Mouse (Mus musculus): Measurements from ENCODE around the gene Pzp. TPM values are rescaled to one million over a fixed set of nuclear protein-coding genes. Genes with fewer than 3 reads are reported as not detected.

Pzp gene
- polyA plus RNA-seq, 1 experiment from 2014 or later, result 0.10 TPM

DNA sequence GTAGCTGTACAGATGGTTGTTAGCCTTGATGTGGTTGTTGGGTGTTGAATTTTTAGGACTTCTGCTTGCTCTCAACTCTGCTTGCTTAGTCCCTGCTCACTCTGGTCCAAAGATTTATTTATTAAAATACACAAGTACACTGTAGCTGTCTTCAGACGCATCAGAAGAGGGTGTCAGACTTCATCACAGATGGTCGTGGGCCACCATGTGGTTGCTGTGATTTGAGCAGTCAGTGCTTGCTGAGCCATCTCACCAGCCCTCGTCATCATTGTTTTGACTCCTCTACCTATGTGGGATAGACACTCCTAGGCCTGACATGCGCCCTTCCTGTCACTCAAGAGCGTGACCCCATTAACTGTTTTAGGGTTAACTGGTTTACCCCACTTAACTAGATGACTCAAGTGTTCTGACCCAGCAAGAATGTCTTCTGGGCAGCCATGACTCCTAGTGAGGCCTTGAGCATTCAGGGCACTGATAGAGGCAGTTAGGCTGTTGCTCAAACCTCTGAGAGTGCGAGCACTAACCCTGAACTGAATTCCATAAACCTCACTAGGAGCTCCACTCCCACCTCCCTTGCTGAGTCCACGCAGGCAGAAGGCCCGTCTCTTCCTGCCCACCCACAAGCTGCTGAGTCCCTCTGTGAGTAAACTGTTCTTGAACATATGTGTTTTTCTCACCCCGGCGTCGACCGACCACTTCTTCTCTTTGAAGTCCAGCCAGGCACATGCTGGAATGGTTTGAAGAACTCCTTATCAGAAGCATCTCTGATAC is 70.5 kb downstream of the Pzp start:
- H3K9ac ChIP-seq (replicated peaks; ENCODE audit: low read depth, low read length), result no peak overlapping the region
- H3K9me3 ChIP-seq (ENCODE audit: control insufficient read depth, low read depth, low read length), result no peaks in the 10 kb centered on the region
- no peak overlapping the region for H3K4me3 ChIP-seq (ENCODE audit: low read depth, low read length)
- H3K27ac ChIP-seq (ENCODE audit: low read length), result no peak overlapping the region
- no peak overlapping the region for H3K4me2 ChIP-seq (replicated peaks; ENCODE audit: low read depth, low read length)
- no peaks in the 10 kb centered on the region for H3K36me3 ChIP-seq (ENCODE audit: control insufficient read depth, insufficient read depth, low read length)
- ATAC-seq (ENCODE audit: insufficient number of reproducible peaks, insufficient read depth, low FRiP score, low read depth), result no peak
- WGBS, result 72% methylated on average over 12 of the region's 12 CpGs
- no peaks in the 10 kb centered on the region for H3K27me3 ChIP-seq (ENCODE audit: control insufficient read depth, insufficient read depth, low read length)
- H3K4me1 ChIP-seq (ENCODE audit: control insufficient read depth, insufficient read depth, low read length), result no peaks in the 10 kb centered on the region

DNA sequence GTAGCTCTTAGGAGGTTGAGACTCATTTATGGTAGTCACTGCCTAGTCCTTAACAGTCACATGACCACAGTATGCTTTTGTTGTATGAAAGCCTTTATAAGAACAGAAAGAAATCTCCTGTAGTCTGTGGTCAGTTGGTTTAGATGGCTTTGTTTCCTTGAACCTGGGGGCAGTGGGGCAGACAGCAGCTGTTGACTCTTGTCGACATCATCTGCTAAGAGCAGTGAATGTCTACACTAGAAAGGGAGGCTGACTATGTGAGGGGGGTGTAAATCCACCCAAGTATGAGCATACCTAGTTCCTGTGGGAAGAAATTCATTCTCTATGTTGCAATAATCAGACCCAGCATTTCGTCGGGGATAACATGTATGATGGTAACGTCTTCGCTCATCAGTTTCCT is 79.5 kb downstream of the Pzp start:
- Histone ChIP-seq H3K27me3 (ENCODE audit: control insufficient read depth, insufficient read depth, low read length) (no peaks in the 10 kb centered on the region), H3K9me3 (ENCODE audit: control insufficient read depth, low read depth, low read length) (no peaks in the 10 kb centered on the region), H3K36me3 (ENCODE audit: control insufficient read depth, insufficient read depth, low read length) (no peaks in the 10 kb centered on the region), H3K9ac (replicated peaks; ENCODE audit: low read depth, low read length) (no peak overlapping the region), H3K27ac (ENCODE audit: low read length) (no peak overlapping the region), H3K4me2 (replicated peaks; ENCODE audit: low read depth, low read length) (no peak overlapping the region), H3K4me1 (ENCODE audit: control insufficient read depth, insufficient read depth, low read length) (no peaks in the 10 kb centered on the region), H3K4me3 (ENCODE audit: low read depth, low read length) (no peak overlapping the region)
- no peak for ATAC-seq (ENCODE audit: insufficient number of reproducible peaks, insufficient read depth, low FRiP score, low read depth)
- 95% methylated on average over 5 of the region's 5 CpGs for WGBS

DNA sequence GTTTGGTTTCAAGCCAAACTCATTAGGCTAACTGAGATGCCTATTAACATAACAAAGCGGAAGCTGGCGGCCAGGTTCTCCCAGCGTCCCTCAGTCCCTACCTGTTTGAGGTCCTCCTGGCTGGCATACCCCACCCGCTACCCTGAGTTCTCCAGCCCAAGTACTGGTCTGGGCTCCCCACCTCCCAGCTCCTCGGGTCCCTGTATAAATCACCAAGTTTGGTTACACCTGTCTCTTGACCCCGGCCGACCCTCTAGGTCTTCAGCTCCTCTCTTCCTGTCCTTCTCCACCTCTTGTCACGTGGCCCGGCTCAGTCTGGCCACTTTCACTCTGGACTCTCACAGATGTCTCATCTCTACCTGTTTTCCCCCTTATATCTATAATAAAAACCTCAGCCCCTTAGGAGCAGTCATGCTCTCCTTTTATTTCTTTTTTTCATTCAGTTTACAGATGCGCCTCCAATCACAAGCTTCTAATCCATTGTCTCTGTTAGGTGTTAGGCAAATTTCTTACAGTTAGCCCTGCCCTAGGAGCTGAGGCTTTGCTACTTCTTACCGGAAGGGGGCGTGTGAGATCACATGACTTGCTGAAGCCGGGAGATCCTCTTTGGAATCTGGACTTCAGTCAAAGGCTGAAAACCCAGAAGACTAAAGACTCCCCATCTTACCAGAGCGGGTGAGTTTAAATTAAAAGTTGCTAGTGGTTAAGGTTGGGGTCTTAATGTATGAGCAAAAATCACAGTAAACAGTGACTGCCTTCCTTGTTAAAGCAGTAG is 80.6 kb downstream of the Pzp start:
- no peaks in the 10 kb centered on the region for H3K9me3 ChIP-seq (ENCODE audit: control insufficient read depth, low read depth, low read length)
- WGBS, result 13% methylated on average over 14 of the region's 14 CpGs
- peak overlapping the region; percentile 27 for H3K4me2 ChIP-seq (replicated peaks; ENCODE audit: low read depth, low read length)
- no peak overlapping the region for H3K27ac ChIP-seq (ENCODE audit: low read length)
- no peaks in the 10 kb centered on the region for H3K4me1 ChIP-seq (ENCODE audit: control insufficient read depth, insufficient read depth, low read length)
- H3K9ac ChIP-seq (replicated peaks; ENCODE audit: low read depth, low read length), result no peak overlapping the region
- no peak overlapping the region for H3K4me3 ChIP-seq (ENCODE audit: low read depth, low read length)
- ATAC-seq (ENCODE audit: insufficient number of reproducible peaks, insufficient read depth, low FRiP score, low read depth), result peak; percentile 59; the same call in 1 of the 2 replicates
- H3K27me3 ChIP-seq (ENCODE audit: control insufficient read depth, insufficient read depth, low read length), result no peaks in the 10 kb centered on the region
- H3K36me3 ChIP-seq (ENCODE audit: control insufficient read depth, insufficient read depth, low read length), result no peaks in the 10 kb centered on the region

DNA sequence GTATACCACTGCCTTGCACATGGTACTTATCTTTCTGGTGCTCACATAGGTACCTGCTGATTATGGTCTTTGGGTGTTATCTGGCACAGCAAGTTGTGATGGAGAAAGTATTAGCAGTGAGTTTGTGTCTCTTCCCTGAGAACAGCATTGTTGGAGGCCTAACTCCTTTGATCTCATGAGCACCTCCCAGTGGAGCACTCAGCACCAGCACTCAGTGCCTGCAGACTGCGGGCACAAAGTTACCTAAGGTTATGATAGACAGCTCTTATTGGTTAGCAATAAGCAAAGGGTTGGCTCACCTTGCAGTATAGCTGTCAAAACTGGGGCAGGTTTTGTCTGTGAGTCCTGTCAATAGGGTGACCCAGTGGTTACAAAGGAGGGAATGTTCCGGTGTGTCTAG is 86.3 kb downstream of the Pzp start:
- 92% methylated on average over 2 of the region's 2 CpGs for WGBS

DNA sequence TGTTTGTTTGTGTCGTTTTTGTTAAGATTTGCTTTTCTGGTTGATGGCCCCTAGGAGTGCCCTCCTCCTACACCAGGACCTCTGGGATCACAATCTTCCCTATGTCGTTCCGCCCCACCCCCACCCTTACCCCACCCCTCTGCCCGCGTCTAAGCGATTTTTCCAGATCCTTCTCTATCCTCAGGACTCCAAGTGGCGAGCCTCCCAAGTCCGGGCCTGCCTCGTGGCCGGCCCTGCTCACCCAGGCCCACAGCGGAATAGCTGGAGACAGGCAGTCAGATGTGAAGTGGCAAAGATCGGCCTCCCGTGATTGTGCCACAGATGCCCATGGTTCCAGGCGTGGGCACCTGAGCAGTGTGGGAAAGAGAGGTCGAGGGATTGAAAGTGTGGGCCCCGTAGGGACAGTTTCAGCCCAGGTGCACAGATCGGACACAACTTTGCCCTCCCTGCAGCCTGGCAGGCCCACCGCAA is 87.6 kb downstream of the Pzp start:
- Histone ChIP-seq H3K36me3 (ENCODE audit: control insufficient read depth, insufficient read depth, low read length) (peaks cover 20% of the 10 kb centered on the region), H3K4me1 (ENCODE audit: control insufficient read depth, insufficient read depth, low read length) (peaks cover 9% of the 10 kb centered on the region), H3K4me2 (replicated peaks; ENCODE audit: low read depth, low read length) (peak overlapping the region; percentile 71), H3K9ac (replicated peaks; ENCODE audit: low read depth, low read length) (peak overlapping the region; percentile 91), H3K9me3 (ENCODE audit: control insufficient read depth, low read depth, low read length) (no peaks in the 10 kb centered on the region), H3K27me3 (ENCODE audit: control insufficient read depth, insufficient read depth, low read length) (no peaks in the 10 kb centered on the region), H3K27ac (ENCODE audit: low read length) (peak overlapping the region; percentile 97), H3K4me3 (ENCODE audit: low read depth, low read length) (peak overlapping the region; percentile 96)
- ATAC-seq (ENCODE audit: insufficient number of reproducible peaks, insufficient read depth, low FRiP score, low read depth), result peak; percentile 63; the same call in 1 of the 2 replicates
- WGBS, result 24% methylated on average over 18 of the region's 18 CpGs

More for the DNA sequence above, 86.3 kb downstream of the Pzp start:
- Histone ChIP-seq H3K9ac (replicated peaks; ENCODE audit: low read depth, low read length) (no peak overlapping the region), H3K4me1 (ENCODE audit: control insufficient read depth, insufficient read depth, low read length) (peaks cover 9% of the 10 kb centered on the region), H3K36me3 (ENCODE audit: control insufficient read depth, insufficient read depth, low read length) (peaks cover 7% of the 10 kb centered on the region), H3K4me2 (replicated peaks; ENCODE audit: low read depth, low read length) (no peak overlapping the region), H3K4me3 (ENCODE audit: low read depth, low read length) (no peak overlapping the region), H3K9me3 (ENCODE audit: control insufficient read depth, low read depth, low read length) (no peaks in the 10 kb centered on the region), H3K27ac (ENCODE audit: low read length) (no peak overlapping the region), H3K27me3 (ENCODE audit: control insufficient read depth, insufficient read depth, low read length) (no peaks in the 10 kb centered on the region)
- no peak for ATAC-seq (ENCODE audit: insufficient number of reproducible peaks, insufficient read depth, low FRiP score, low read depth)

DNA sequence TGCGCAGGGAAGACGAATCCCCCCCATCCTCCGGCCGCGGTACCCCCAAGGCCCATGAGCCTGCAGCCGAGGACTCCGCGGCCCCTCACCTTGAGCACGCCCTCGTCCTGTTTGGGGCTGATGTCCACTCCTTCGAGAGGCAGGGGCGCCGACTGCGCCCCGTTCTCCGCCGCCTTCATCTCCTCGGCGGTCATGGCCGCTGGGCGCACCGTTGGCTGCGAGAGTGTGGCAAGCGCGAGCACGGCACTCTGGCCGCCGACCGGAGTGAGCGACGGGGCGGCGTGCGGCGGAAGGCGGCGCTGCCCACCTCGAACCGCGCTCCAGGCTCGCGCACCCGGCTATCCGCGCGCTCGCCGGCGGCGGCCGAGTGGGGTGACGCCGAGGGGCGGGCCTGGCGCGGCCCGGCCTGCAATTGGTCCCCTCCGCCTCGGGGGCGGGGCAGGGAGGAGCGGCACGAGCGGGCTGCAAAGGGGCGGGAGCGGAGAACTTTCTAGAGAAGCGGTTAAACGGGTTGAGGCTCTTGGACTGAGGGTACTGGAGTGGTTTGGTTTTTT is 88.1 kb downstream of the Pzp start, which contains the start of gene Fkbp4:
TSS of gene Fkbp4 (minus strand) at position 361 of the 554 bp plus-strand sequence.
- peaks cover 9% of the 10 kb centered on the region for H3K4me1 ChIP-seq (ENCODE audit: control insufficient read depth, insufficient read depth, low read length)
- no peaks in the 10 kb centered on the region for H3K27me3 ChIP-seq (ENCODE audit: control insufficient read depth, insufficient read depth, low read length)
- peaks cover 25% of the 10 kb centered on the region for H3K36me3 ChIP-seq (ENCODE audit: control insufficient read depth, insufficient read depth, low read length)
- ATAC-seq (ENCODE audit: insufficient number of reproducible peaks, insufficient read depth, low FRiP score, low read depth), result peak; percentile 95
- H3K9me3 ChIP-seq (ENCODE audit: control insufficient read depth, low read depth, low read length), result no peaks in the 10 kb centered on the region
- peak within 1 kb of the TSS; percentile 73 for H3K4me2 ChIP-seq (replicated peaks; ENCODE audit: low read depth, low read length)
- under 1% methylated on average over 67 of the region's 67 CpGs for WGBS
- peak within 1 kb of the TSS; percentile 97 for H3K27ac ChIP-seq (ENCODE audit: low read length)
- H3K9ac ChIP-seq (replicated peaks; ENCODE audit: low read depth, low read length), result peak within 1 kb of the TSS; percentile 91
- peak within 1 kb of the TSS; percentile 96 for H3K4me3 ChIP-seq (ENCODE audit: low read depth, low read length)

DNA sequence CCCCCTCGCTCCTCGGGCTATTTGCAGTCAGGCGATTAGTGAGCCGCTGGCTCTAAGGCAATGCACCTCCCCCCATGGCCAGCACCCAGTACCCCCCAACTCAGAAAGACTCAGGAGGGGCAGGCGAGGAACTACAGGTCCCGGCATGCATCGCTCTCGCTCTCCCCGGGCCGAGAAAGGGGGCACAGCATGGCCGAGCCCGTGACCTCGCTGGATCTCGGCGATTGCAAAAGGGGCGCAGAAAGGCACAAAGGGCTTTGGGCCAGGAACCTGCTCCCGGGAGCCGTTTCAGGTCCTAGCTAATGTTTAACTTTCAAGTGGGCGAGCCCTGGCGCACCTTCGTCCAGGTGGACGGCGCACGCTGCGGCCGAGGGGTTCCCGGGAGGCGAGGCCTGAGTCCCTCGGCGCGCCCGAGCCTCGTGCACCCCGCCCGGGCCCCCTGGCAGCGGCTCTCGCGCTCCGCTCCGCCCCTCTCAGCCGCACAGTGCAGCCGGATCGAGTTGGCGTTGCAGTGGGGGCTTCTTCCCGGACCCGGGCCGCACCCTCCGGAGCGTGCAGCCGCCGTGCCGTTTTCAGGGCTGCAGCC is 88.7 kb downstream of the Pzp start:
- peak overlapping the region; percentile 96 for H3K4me3 ChIP-seq (ENCODE audit: low read depth, low read length)
- peaks cover 9% of the 10 kb centered on the region for H3K4me1 ChIP-seq (ENCODE audit: control insufficient read depth, insufficient read depth, low read length)
- H3K9ac ChIP-seq (replicated peaks; ENCODE audit: low read depth, low read length), result peak overlapping the region; percentile 91
- H3K27me3 ChIP-seq (ENCODE audit: control insufficient read depth, insufficient read depth, low read length), result no peaks in the 10 kb centered on the region
- H3K27ac ChIP-seq (ENCODE audit: low read length), result peak overlapping the region; percentile 97
- peaks cover 31% of the 10 kb centered on the region for H3K36me3 ChIP-seq (ENCODE audit: control insufficient read depth, insufficient read depth, low read length)
- H3K4me2 ChIP-seq (replicated peaks; ENCODE audit: low read depth, low read length), result peak overlapping the region; percentile 73
- ATAC-seq (ENCODE audit: insufficient number of reproducible peaks, insufficient read depth, low FRiP score, low read depth), result peak; percentile 77
- no peaks in the 10 kb centered on the region for H3K9me3 ChIP-seq (ENCODE audit: control insufficient read depth, low read depth, low read length)
- under 1% methylated on average over 51 of the region's 52 CpGs for WGBS

DNA sequence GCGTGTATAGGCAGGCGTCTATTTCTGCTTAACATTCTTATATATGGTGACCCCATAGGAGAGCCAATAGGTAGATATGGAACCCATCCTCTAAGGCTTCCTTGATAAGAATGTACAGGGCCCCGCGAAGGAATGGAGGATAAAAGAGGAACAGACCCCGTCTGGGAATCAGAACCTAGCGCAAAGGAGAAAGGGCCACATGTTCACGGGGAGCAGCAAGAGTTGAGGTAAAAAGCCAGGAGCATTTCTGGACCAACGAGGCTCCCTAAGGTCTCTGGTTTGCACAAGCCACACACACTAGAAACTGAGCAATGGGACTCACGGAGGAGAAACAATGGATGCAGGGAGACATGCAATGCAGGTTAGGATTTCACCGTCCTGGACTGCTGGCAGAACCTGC is 89.2 kb downstream of the Pzp start:
- Histone ChIP-seq H3K4me3 (ENCODE audit: low read depth, low read length) (peak overlapping the region; percentile 96), H3K4me2 (replicated peaks; ENCODE audit: low read depth, low read length) (peak overlapping the region; percentile 73), H3K27ac (ENCODE audit: low read length) (peak overlapping the region; percentile 97), H3K9ac (replicated peaks; ENCODE audit: low read depth, low read length) (peak overlapping the region; percentile 91), H3K4me1 (ENCODE audit: control insufficient read depth, insufficient read depth, low read length) (peaks cover 9% of the 10 kb centered on the region), H3K27me3 (ENCODE audit: control insufficient read depth, insufficient read depth, low read length) (no peaks in the 10 kb centered on the region), H3K9me3 (ENCODE audit: control insufficient read depth, low read depth, low read length) (no peaks in the 10 kb centered on the region), H3K36me3 (ENCODE audit: control insufficient read depth, insufficient read depth, low read length) (peaks cover 36% of the 10 kb centered on the region)
- no peak for ATAC-seq (ENCODE audit: insufficient number of reproducible peaks, insufficient read depth, low FRiP score, low read depth)
- 3% methylated on average over 10 of the region's 10 CpGs for WGBS

All from stomach, embryonic 14.5 days (tissue).